Mouse (Mus musculus) gastrocnemius, adult 8-10 months (tissue): ENCODE data around the gene 4930535I16Rik. TPM values are rescaled to one million over a fixed set of nuclear protein-coding genes. Genes with fewer than 3 reads are reported as not detected.

Experiments
- DNase-seq, 2 experiments: peaks; one replicate each; pipeline ENCODE4 v3.0.0; 2022; ENCODE audit warnings: low spot score in 2 of 2
- total RNA-seq, 4 experiments: library from RNA; stranded (reverse); gene quantifications; 2 replicates each; pipeline ENCODE4 v1.2.4; 2022

Gene 4930535I16Rik
- total RNA-seq, 4 experiments from 2014 or later, result not detected

DNA sequence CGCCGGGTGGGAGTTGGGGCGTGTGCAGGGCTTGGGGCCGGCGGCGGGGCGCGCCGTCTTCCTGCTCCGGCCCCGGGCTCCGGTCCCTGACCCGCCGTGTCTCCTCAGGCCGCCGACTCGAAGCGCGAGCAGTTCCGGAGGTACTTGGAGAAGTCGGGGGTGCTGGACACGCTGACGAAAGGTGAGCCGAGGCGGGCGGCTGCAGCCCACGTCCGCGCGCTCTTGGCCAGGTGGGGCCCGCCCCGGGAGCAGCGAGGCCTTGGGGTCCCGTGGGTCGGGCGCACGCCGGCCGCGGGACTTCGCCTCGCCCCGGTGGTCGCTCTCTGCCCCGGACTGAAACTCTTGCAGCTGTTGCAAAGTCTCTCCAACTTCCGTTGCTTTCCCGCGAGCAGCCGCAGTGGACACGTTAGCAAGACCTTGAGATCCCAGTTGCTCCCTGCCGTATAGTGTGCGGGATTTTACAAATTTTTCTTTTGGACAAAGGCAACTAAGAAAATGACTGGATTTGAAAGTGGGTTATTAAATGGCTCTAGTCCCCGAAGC is 12.6 kb downstream of the 4930535I16Rik start:
- no peak for DNase-seq

DNA sequence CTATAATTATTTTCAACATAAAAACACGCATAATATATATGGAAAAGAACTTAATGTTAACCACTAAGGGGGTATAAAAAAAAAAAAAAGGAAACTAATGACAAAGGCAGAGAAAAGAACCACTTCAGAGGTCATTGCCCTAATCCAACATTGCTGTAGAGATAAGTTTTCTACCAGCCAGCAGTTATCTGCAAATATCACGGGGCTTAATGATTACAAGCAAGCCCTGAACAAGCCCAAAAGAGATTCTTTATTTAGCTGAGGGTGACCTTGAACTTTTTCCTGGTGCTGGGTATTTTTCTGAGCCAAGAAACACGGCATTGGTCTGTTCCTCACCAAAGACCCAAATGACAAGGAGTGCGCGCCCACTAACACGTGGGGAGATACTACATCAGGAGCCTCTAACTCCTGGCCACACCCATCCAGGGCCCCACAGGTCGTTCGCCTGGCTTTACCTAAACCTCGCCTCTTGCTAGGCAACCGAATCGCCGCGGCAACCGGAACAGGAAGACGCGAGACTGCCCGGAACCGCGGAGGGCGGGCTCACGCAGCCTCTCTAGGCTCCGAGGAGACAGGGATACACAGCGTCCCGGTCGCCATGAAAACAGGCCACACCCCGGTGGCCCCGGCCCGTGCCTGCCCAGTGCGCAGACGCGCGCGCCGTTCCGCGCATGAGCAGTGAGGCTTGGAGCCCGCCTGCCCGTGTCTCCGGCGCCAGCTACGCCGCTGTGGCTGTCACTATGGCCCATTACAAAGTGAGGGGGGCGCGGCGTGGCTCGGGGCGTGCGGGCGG is 13.3 kb downstream of the 4930535I16Rik start, which contains the start of gene Mycbp:
Mycbp (plus strand) TSS at position 500 of the 793 bp plus-strand sequence.
- DNase-seq, result peak; percentile 98

DNA sequence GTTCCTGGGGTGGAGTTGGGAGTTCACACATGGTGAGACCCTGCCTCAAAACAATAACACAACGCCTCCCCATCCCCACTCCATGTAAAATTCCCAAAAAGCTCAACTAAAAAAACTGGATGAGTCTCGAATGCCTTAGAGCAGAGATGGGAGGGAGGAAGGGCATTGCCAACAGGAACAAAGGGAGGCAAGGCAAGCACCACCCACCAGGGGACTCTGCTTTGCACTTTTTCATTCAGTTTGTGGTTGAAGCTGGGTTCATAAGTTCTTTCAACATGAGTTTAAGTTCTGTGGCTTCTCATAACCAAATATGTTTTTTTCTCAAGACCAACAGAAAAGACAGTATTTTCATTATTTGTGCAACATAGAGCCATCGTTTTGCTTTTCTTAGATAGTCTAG is 14.4 kb downstream of the 4930535I16Rik start:
- DNase-seq, result no peak

DNA sequence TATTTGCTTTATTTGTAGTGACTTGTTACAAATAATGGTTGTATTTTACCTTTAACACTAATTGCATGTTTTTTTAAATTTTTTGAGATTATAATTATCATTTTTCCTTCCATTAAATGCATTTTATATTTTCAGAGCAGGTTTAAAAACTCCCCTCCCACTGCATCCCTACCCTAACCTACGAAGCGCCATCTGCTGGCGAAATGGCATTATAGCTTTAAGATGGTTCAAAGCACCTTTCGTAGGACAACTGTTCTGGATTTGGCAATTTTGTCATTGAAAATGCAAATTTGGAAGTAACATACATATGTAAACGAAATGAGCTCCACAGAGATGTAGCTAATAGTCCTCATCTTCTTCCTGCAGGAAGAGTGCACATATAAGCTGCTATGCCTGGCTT is 19.1 kb downstream of the 4930535I16Rik start:
- DNase-seq, result no peak

DNA sequence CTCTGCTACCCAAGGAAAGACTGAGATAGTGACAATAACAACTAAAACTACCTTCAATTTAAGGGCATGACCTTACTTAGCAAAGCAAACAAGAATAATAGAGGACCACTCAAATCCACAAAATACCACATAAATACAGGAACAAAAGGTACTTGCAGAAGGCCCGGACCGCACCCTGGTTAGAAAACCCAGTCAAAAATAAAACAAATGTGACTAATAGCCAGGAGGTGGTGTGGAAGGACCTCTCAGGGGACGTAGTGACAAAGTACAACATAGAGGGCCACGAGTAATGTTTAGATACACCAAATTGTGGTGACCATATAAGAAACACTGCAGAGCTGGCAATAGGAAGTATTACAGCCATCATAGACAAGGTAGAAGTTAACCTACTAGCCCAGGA is 23.5 kb downstream of the 4930535I16Rik start:
- DNase-seq, result no peak

DNA sequence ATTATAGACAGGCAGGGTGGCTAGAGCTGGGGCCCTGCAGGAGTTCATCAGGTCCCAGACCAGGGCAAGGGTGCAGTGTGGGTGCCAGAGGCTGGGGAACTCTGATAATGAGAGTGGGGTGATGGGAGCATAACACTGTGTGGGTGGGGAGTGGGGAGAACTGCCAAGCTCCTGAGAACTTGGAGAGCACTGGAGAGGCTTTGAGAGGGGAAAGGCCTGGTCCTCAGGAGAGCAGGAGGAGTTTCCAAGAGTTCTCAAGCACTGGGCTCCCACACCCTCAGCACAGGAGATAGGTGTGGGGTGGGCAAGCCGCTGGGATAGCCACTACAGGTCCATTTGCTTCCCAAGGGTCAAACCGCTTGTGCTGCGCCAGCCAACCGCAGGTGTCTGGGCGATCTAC is 24.1 kb downstream of the 4930535I16Rik start:
- no peak for DNase-seq

Other genes starting within 250 kb of the 4930535I16Rik start
- gene Macf1, start 233.7 kb downstream of the 4930535I16Rik start, total RNA-seq, result 10 to 100 TPM; 49.5 to 63.7 (median 57.9) TPM
- gene Ndufs5, start 199.8 kb downstream of the 4930535I16Rik start, total RNA-seq, result 100 to 1,000 TPM; 230 to 275 (median 261) TPM
- gene Akirin1, start 167.7 kb downstream of the 4930535I16Rik start, total RNA-seq, result 10 to 100 TPM; 20.2 to 33.9 (median 25.3) TPM
- not detected for gene Rhbdl2, start 130.1 kb downstream of the 4930535I16Rik start, total RNA-seq
- not detected for gene 4933427I04Rik, start 58.3 kb downstream of the 4930535I16Rik start, total RNA-seq
- 10 to 100 TPM; 12.3 to 34.6 (median 21.5) TPM for gene Mycbp, start 13.2 kb downstream of the 4930535I16Rik start, total RNA-seq
- gene Rragc, start 576 bp downstream of the 4930535I16Rik start, total RNA-seq, result 10 to 100 TPM; 17.9 to 27.2 (median 21.3) TPM